Mouse (Mus musculus) lung, embryonic 14.5 days (tissue): ENCODE data around the gene Ptprf. TPM values are rescaled to one million over a fixed set of nuclear protein-coding genes. Genes with fewer than 3 reads are reported as not detected.
A peak's percentile ranks its signal among the peaks of the same experiment; 100 is the strongest.

Experiments used
- ATAC-seq: fragments of 200-750 bp; cut with Nextera tagmentation; 2 replicates; pipeline ENCODE4 v1.8.0; 2017; ENCODE audit warnings: mild to moderate bottlenecking, moderate TSS enrichment, moderate library complexity; ENCODE audit not compliant: insufficient read depth
- DNase-seq: peaks from one replicate; pipeline ENCODE4 v3.0.0-alpha.2; 2015
- H3K27ac ChIP-seq: fragments of 300-500 bp; sonication (generic); 2 replicates; pipeline ENCODE4 v1.5.1; 2014; ENCODE audit warnings: low read depth, mild to moderate bottlenecking, moderate library complexity
- H3K27me3 ChIP-seq: fragments of 300-500 bp; sonication (generic); 2 replicates; pipeline ENCODE4 v1.6.1; 2014; ENCODE audit warnings: low read length, control low read depth; ENCODE audit not compliant: insufficient read depth
- H3K36me3 ChIP-seq: fragments of 300-500 bp; sonication (generic); 2 replicates; pipeline ENCODE4 v1.6.1; 2014; ENCODE audit warnings: control low read depth; ENCODE audit not compliant: insufficient read depth
- H3K4me1 ChIP-seq: fragments of 300-500 bp; sonication (generic); 2 replicates; pipeline ENCODE4 v1.6.1; 2014; ENCODE audit warnings: antibody characterized with exemption, control low read depth; ENCODE audit not compliant: insufficient read depth
- H3K4me2 ChIP-seq: fragments of 300-500 bp; sonication (generic); 2 replicates; pipeline ENCODE4 v1.6.1; 2014; ENCODE audit warnings: mild to moderate bottlenecking
- H3K4me3 ChIP-seq: fragments of 300-500 bp; sonication (generic); 2 replicates; pipeline ENCODE4 v1.5.1; 2014; ENCODE audit warnings: low read depth, low read length
- H3K9ac ChIP-seq: fragments of 300-500 bp; sonication (generic); 2 replicates; pipeline ENCODE4 v1.6.1; 2014
- H3K9me3 ChIP-seq: fragments of 300-500 bp; sonication (generic); 2 replicates; pipeline ENCODE4 v1.6.1; 2016; ENCODE audit warnings: low read depth, low read length, control low read depth
- CTCF ChIP-seq: IDR thresholded peaks from 2 replicates; pipeline ENCODE4 v1.5.1; 2016; ENCODE audit warnings: antibody characterized with exemption, low read depth
- WGBS: fragments of 180-500 bp; shearing (Covaris S2); extraction: QIAGEN DNeasy Blood & Tissue Kit; methylation state at CpG from one replicate; pipeline ENCODE4 v1.1.7; 2014; 5-methylcytosine and 5-hydroxymethylcytosine counted together
- polyA plus RNA-seq: library from polyadenylated mRNA; unstranded; fragments of >200 nt; fragmentation: Nextera tagmentation; extraction: Ambion mirVana; gene quantifications from 2 replicates; pipeline ENCODE4 v1.2.1, GENCODE M21; 2014

The Ptprf gene
- polyA plus RNA-seq, 1 experiment from 2014 or later, result 75.7 TPM

GRCm38 (mm10) chr4:118295651-118296561 is 4.7 kb upstream of the Ptprf start:
- H3K4me2 ChIP-seq, result no peak overlapping the region
- no peak overlapping the region for H3K9ac ChIP-seq
- no peaks in the 10 kb centered on the region for H3K9me3 ChIP-seq
- H3K27me3 ChIP-seq, result no peaks in the 10 kb centered on the region
- WGBS, result 46% methylated on average over 17 of the region's 17 CpGs
- H3K27ac ChIP-seq, result no peak overlapping the region
- no peak overlapping the region for H3K4me3 ChIP-seq
- TF ChIP-seq CTCF, result no peak
- DNase-seq (no peak), ATAC-seq (no peak)
- H3K36me3 ChIP-seq, result no peaks in the 10 kb centered on the region
- H3K4me1 ChIP-seq, result 0 out of 2 replicates have a peak, but pooled peaks cover 3% of the 10 kb centered on the region

DNA sequence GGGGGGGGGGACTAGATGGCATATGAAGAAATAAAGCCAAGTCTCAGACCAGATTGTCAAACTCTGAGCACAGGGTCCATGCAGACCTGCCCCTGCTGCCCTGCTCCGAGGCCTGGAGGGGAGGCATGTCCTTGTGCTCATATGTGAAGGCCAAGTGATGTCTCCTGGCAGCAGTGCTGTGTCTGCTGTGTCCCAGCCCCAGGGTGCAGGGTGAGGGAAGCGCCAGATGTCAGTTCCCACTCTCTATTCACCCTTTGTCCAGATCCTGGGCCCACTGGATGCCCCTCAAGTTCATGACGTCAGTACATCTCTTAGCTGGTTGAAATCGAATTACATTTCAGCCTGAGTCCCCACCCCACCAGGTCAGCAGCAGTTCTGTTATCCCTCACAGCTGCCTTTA is 3.6 kb upstream of the Ptprf start:
- H3K36me3 ChIP-seq, result no peaks in the 10 kb centered on the region
- H3K4me1 ChIP-seq, result 0 out of 2 replicates have a peak, but pooled peaks cover 3% of the 10 kb centered on the region
- no peaks in the 10 kb centered on the region for H3K9me3 ChIP-seq
- H3K9ac ChIP-seq, result no peak overlapping the region
- no peak overlapping the region for H3K27ac ChIP-seq
- WGBS, result 69% methylated on average over 4 of the region's 4 CpGs
- DNase-seq (no peak), ATAC-seq (no peak)
- H3K27me3 ChIP-seq, result no peaks in the 10 kb centered on the region
- no peak for TF ChIP-seq CTCF
- H3K4me2 ChIP-seq, result no peak overlapping the region
- H3K4me3 ChIP-seq, result no peak overlapping the region

GRCm38 (mm10) chr4:118292741-118293306 is 1.6 kb upstream of the Ptprf start:
- 7% methylated on average over 11 of the region's 11 CpGs for WGBS
- no peaks in the 10 kb centered on the region for H3K9me3 ChIP-seq
- no peaks in the 10 kb centered on the region for H3K27me3 ChIP-seq
- no peak overlapping the region for H3K4me3 ChIP-seq
- no peak overlapping the region for H3K4me2 ChIP-seq
- no peaks in the 10 kb centered on the region for H3K36me3 ChIP-seq
- no peak overlapping the region for H3K27ac ChIP-seq
- TF ChIP-seq CTCF, result peak; percentile 97
- peaks cover 6% of the 10 kb centered on the region for H3K4me1 ChIP-seq
- H3K9ac ChIP-seq, result no peak overlapping the region
- DNase-seq (peak; percentile 94), ATAC-seq (no peak)

- H3K27me3 ChIP-seq, result no peaks in the 10 kb centered on the region
- H3K4me3 ChIP-seq, result peak overlapping the region; percentile 80
- peaks cover 14% of the 10 kb centered on the region for H3K4me1 ChIP-seq
- peak; percentile 57 for DNase-seq
- ATAC-seq, result peak; percentile 42
- peak overlapping the region; percentile 94 for H3K27ac ChIP-seq
- H3K9ac ChIP-seq, result peak overlapping the region; percentile 89
- WGBS, result under 1% methylated on average over 76 of the region's 84 CpGs
- H3K36me3 ChIP-seq, result peaks cover 12% of the 10 kb centered on the region; the same call in 1 of the 2 replicates
- H3K4me2 ChIP-seq, result peak overlapping the region; percentile 72
- no peaks in the 10 kb centered on the region for H3K9me3 ChIP-seq
- no peak for TF ChIP-seq CTCF
Observed at GRCm38 (mm10) chr4:118290416-118291030, 682 bp downstream of the Ptprf start.

DNA sequence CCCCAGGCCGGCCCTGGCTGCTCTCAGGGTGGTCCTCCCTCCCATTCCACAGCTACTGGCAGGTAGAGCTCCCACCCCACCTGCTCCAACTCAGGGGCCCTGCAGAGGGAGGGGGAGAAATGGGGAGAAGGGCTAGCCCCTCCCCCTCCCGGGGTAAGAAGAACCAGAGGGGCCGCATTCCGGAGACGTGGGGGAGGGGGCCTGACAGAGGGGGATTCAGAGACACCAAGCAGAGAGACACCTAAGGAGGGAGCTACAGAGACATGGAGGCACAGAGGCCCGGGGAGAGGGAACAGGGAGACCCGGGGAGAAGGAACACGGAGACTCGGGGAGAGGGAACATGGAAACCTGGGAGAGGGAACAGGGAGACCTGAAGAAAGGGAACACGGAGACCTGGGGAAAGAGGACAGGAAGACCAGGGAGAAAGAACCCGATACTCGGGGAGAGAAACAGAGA is 1.2 kb downstream of the Ptprf start:
- Histone ChIP-seq H3K4me2 (peak overlapping the region; percentile 72), H3K4me1 (peaks cover 14% of the 10 kb centered on the region), H3K9ac (peak overlapping the region; percentile 89), H3K27ac (peak overlapping the region; percentile 94), H3K4me3 (peak overlapping the region; percentile 80), H3K9me3 (no peaks in the 10 kb centered on the region), H3K27me3 (no peaks in the 10 kb centered on the region), H3K36me3 (peaks cover 12% of the 10 kb centered on the region; the same call in 1 of the 2 replicates)
- 2% methylated on average over 12 of the region's 12 CpGs for WGBS
- DNase-seq, result peak; percentile 70
- ATAC-seq, result peak; percentile 42; the same call in 1 of the 2 replicates
- TF ChIP-seq CTCF, result no peak

DNA sequence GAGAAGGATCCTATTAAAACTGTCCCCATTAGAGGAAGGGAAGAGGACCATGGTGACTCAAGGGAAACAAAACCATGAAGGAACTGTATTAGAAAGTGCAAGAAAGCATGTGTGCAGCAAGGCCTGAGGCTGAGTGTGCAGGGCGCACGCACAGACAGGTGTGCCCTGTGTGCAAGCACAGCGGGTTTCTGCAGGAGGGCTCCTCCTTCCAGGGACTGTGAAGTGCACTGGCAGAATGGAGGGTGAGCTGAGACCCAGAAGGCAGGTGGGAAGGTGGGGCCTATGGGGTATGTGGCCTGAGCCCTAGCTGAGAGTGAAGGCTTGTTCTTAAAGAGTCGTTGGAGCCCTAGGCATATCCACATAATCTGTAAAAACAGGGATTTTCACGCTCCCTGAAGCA is 1.9 kb downstream of the Ptprf start:
- Histone ChIP-seq H3K4me1 (peaks cover 14% of the 10 kb centered on the region), H3K9ac (peak overlapping the region; percentile 89; the same call in 1 of the 2 replicates), H3K9me3 (no peaks in the 10 kb centered on the region), H3K4me2 (peak overlapping the region; percentile 72), H3K4me3 (peak overlapping the region; percentile 80), H3K36me3 (peaks cover 18% of the 10 kb centered on the region), H3K27me3 (no peaks in the 10 kb centered on the region), H3K27ac (peak overlapping the region; percentile 94)
- DNase-seq, result no peak
- WGBS, result 54% methylated on average over 5 of the region's 5 CpGs
- no peak for TF ChIP-seq CTCF
- ATAC-seq, result no peak

DNA sequence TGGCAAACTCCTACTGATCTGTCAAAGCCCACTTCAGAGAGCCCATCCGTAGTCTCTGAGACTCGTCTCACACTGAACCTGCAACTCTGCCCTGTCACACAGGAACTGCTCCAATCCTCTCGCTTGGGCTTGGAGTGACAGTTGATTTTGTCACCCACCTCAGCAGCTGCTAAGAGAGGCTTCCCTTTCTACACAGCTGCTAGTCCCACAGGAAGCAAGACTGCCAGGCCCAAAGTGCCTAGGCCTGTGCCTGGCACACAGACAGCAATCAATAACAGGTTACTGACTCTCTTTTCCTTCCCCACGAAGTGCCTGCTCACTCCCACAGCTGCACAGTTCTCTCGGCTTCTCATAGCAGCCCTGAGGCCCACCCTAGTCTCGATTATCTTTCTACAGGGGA is 2.7 kb downstream of the Ptprf start:
- Histone ChIP-seq H3K4me1 (peaks cover 14% of the 10 kb centered on the region), H3K36me3 (peaks cover 26% of the 10 kb centered on the region), H3K4me2 (peak overlapping the region; percentile 72), H3K4me3 (0 out of 2 replicates have a peak overlapping the region, but pooled peaks have one; percentile 80), H3K27me3 (no peaks in the 10 kb centered on the region), H3K9me3 (no peaks in the 10 kb centered on the region), H3K27ac (no peak overlapping the region), H3K9ac (no peak overlapping the region)
- WGBS, result 54% methylated on average over 6 of the region's 6 CpGs
- ATAC-seq (no peak), DNase-seq (no peak)
- TF ChIP-seq CTCF, result no peak
